Mouse (Mus musculus): ENCODE data around the gene Zmynd15. TPM values are rescaled to one million over a fixed set of nuclear protein-coding genes. Genes with fewer than 3 reads are reported as not detected.

Gene Zmynd15
- polyA plus RNA-seq, 1 experiment from 2014 or later: 0.40 TPM

DNA sequence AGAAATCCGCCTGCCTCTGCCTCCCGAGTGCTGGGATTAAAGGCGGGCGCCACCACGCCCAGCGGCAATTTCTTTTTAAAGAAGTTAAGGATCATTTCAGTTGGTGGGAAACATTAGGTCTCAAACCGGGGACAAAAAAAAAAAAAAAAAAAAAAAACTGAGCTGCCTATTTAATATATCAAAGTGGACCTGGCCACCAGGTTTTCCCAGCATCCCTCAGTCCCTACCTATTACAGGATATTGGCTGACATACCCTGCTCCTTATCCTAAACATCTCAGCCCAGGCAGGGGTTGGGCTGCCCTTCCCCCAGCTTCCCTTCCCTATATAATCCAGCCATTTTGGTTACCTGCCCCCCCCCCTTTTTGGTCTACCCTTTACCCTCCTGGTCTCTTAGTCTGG is 52.6 kb downstream of the Zmynd15 start:
- Histone ChIP-seq H3K27ac (no peak overlapping the region), H3K4me3 (replicated peaks) (no peak overlapping the region), H3K4me2 (replicated peaks) (no peak overlapping the region), H3K9ac (replicated peaks) (no peak overlapping the region), H3K27me3 (no peaks in the 10 kb centered on the region; the same call in 1 of the 2 replicates), H3K9me3 (no peaks in the 10 kb centered on the region), H3K4me1 (replicated peaks) (peaks cover 4% of the 10 kb centered on the region), H3K36me3 (no peaks in the 10 kb centered on the region)
- ATAC-seq: no peak
- WGBS: 86% methylated on average over 7 of the region's 7 CpGs

DNA sequence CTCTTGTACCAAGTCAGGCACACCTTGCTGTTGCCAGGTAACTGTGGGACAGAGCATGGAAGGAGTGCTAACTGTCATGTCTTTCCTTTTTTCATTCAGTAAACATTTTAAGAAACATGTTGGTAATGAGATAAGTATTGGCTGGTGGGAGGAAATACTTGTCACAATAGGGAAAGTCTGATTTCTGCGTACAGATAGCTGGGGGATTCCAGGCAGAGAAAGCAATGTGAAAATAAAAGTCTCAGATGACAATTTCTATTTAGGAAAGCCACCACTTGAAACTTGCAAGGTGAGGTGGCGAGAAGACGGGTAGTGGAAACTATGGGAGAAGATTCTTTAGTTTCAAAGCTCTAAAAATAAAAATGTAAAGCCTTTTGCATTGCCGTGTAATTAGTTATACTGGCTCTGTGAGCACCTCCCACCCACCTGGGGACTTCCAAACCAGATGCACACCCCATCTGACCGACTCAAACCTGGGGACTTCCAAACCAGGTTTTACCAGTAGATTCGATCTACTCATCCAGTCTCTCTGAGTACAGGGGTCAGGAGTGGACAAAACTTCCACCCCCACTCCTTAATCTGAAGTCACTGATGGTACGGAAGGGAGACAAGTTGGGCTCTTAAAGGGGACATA is 53.6 kb downstream of the Zmynd15 start:
- H3K4me1 ChIP-seq (replicated peaks): peaks cover 4% of the 10 kb centered on the region
- no peaks in the 10 kb centered on the region for H3K36me3 ChIP-seq

DNA sequence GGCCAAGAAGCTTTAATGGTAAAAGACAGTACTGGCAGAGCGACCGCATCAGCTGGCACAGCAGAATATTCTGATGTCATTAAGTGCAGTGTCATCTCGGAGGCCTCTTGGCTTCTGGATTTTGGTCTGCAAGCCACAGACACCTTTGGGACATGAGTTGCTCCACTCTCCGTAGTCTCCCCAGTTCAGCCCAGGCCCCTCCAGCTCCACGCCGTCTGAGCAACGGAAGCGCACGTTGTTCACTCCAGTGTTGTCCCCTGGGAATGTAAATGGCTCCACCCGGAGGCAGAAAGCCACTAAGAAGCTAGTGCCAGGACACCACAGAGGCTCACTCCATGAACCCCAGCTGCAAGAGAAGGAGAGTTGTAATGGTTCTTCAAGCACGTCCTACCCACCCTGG is 54.3 kb downstream of the Zmynd15 start:
- Histone ChIP-seq H3K27me3 (no peaks in the 10 kb centered on the region; the same call in 1 of the 2 replicates), H3K4me3 (replicated peaks) (no peak overlapping the region), H3K4me1 (replicated peaks) (peaks cover 4% of the 10 kb centered on the region), H3K36me3 (no peaks in the 10 kb centered on the region), H3K9ac (replicated peaks) (no peak overlapping the region), H3K27ac (no peak overlapping the region), H3K9me3 (no peaks in the 10 kb centered on the region), H3K4me2 (replicated peaks) (no peak overlapping the region)
- no peak for ATAC-seq
- 55% methylated on average over 11 of the region's 11 CpGs for WGBS

More for the DNA sequence above, 53.6 kb downstream of the Zmynd15 start:
- Histone ChIP-seq H3K4me2 (replicated peaks) (no peak overlapping the region), H3K27ac (no peak overlapping the region), H3K9ac (replicated peaks) (no peak overlapping the region), H3K4me3 (replicated peaks) (no peak overlapping the region), H3K27me3 (no peaks in the 10 kb centered on the region; the same call in 1 of the 2 replicates), H3K9me3 (no peaks in the 10 kb centered on the region)
- WGBS: 81% methylated on average over 7 of the region's 7 CpGs
- no peak for ATAC-seq

DNA sequence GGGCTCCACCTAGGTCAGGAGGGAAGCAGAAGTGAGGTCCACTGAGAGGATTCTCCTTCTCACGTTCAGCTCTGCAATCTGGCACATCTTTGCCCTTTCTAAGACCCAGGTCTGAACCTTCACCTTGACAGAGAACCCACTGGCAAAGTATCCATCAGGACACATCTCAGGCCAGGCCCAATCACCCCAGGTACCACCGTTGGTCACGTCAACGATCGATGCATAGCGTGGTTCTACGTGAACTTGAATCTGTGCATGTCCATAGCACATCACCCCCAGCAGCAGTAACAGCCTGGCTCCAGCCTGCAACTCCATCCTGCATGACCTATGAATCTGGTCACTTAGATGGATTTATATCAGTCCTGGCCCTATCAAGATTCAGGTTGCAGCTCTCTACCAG is 55.1 kb downstream of the Zmynd15 start, which contains the start of gene Vmo1:
Gene Vmo1 (minus strand): TSS at position 329 of the 400 bp plus-strand sequence.
- WGBS: 88% methylated on average over 7 of the region's 7 CpGs
- Histone ChIP-seq H3K4me3 (replicated peaks) (no peak within 1 kb of the TSS), H3K27me3 (no peaks in the 10 kb centered on the region; the same call in 1 of the 2 replicates), H3K4me2 (replicated peaks) (no peak within 1 kb of the TSS), H3K4me1 (replicated peaks) (peaks cover 4% of the 10 kb centered on the region), H3K9me3 (no peaks in the 10 kb centered on the region), H3K9ac (replicated peaks) (no peak within 1 kb of the TSS; the same call in 1 of the 2 replicates), H3K36me3 (no peaks in the 10 kb centered on the region), H3K27ac (no peak within 1 kb of the TSS)
- no peak for ATAC-seq

Small RNA genes lying within 50 kb of the gene (microRNA-seq; reads per million reads assigned to microRNA genes)
- not detected for gene Mir7115

Other genes with a start within 250 kb of the Zmynd15 start
- gene Slc16a11, start 246.7 kb upstream of the Zmynd15 start, polyA plus RNA-seq (2015; fragmentation: Nextera tagmentation; extraction: Ambion mirVana): 1.9 and 2.4 TPM in 2 replicates
- 17.7 and 18.7 TPM in 2 replicates for gene Slc16a13, start 238.4 kb upstream of the Zmynd15 start, polyA plus RNA-seq (2015; fragmentation: Nextera tagmentation; extraction: Ambion mirVana)
- gene Bcl6b, start 229.6 kb upstream of the Zmynd15 start, polyA plus RNA-seq (2015; fragmentation: Nextera tagmentation; extraction: Ambion mirVana): 3.9 and 4.3 TPM in 2 replicates
- gene 0610010K14Rik, start 221.5 kb upstream of the Zmynd15 start, polyA plus RNA-seq (2015; fragmentation: Nextera tagmentation; extraction: Ambion mirVana): 193 and 201 TPM in 2 replicates
- gene Gm21988, start 219.6 kb upstream of the Zmynd15 start, polyA plus RNA-seq (2015; fragmentation: Nextera tagmentation; extraction: Ambion mirVana): 15.0 and 15.8 TPM in 2 replicates
- 289 and 304 TPM in 2 replicates for gene Rnasek, start 219.6 kb upstream of the Zmynd15 start, polyA plus RNA-seq (2015; fragmentation: Nextera tagmentation; extraction: Ambion mirVana)
- gene Alox12, start 204.1 kb upstream of the Zmynd15 start, polyA plus RNA-seq (2015; fragmentation: Nextera tagmentation; extraction: Ambion mirVana): 0.57 and 1.2 TPM in 2 replicates
- gene Alox12e, start 136.8 kb upstream of the Zmynd15 start, polyA plus RNA-seq (2015; fragmentation: Nextera tagmentation; extraction: Ambion mirVana): 0.07 TPM in 1 of 2 replicates, not detected in the other
- gene Alox15, start 107.4 kb upstream of the Zmynd15 start, polyA plus RNA-seq (2015; fragmentation: Nextera tagmentation; extraction: Ambion mirVana): not detected in 2 replicates
- 33.9 and 34.1 TPM in 2 replicates for gene Pelp1, start 49.4 kb upstream of the Zmynd15 start, polyA plus RNA-seq (2015; fragmentation: Nextera tagmentation; extraction: Ambion mirVana)
- gene Arrb2, start 26.8 kb upstream of the Zmynd15 start, polyA plus RNA-seq (2015; fragmentation: Nextera tagmentation; extraction: Ambion mirVana): 44.8 and 45.5 TPM in 2 replicates
- gene Med11, start 7.5 kb upstream of the Zmynd15 start, polyA plus RNA-seq (2015; fragmentation: Nextera tagmentation; extraction: Ambion mirVana): 41.9 and 43.6 TPM in 2 replicates
- 1.4 and 1.6 TPM in 2 replicates for gene Cxcl16, start 551 bp downstream of the Zmynd15 start, polyA plus RNA-seq (2015; fragmentation: Nextera tagmentation; extraction: Ambion mirVana)
- 0.54 and 1.2 TPM in 2 replicates for gene Tm4sf5, start 45.8 kb downstream of the Zmynd15 start, polyA plus RNA-seq (2015; fragmentation: Nextera tagmentation; extraction: Ambion mirVana)
- not detected in 2 replicates for gene Vmo1, start 55.2 kb downstream of the Zmynd15 start, polyA plus RNA-seq (2015; fragmentation: Nextera tagmentation; extraction: Ambion mirVana)
- 0.35 and 0.42 TPM in 2 replicates for gene Gltpd2, start 59.8 kb downstream of the Zmynd15 start, polyA plus RNA-seq (2015; fragmentation: Nextera tagmentation; extraction: Ambion mirVana)
- 827 and 844 TPM in 2 replicates for gene Psmb6, start 65.9 kb downstream of the Zmynd15 start, polyA plus RNA-seq (2015; fragmentation: Nextera tagmentation; extraction: Ambion mirVana)
- gene Gm40193, start 73.5 kb downstream of the Zmynd15 start, polyA plus RNA-seq (2015; fragmentation: Nextera tagmentation; extraction: Ambion mirVana): not detected in 2 replicates
- 5.2 and 6.5 TPM in 2 replicates for gene Pld2, start 80.6 kb downstream of the Zmynd15 start, polyA plus RNA-seq (2015; fragmentation: Nextera tagmentation; extraction: Ambion mirVana)
- 10.7 and 14.2 TPM in 2 replicates for gene Mink1, start 103.4 kb downstream of the Zmynd15 start, polyA plus RNA-seq (2015; fragmentation: Nextera tagmentation; extraction: Ambion mirVana)
- not detected in 2 replicates for gene 4930544D05Rik, start 156.4 kb downstream of the Zmynd15 start, polyA plus RNA-seq (2015; fragmentation: Nextera tagmentation; extraction: Ambion mirVana)
- gene Chrne, start 159.8 kb downstream of the Zmynd15 start, polyA plus RNA-seq (2015; fragmentation: Nextera tagmentation; extraction: Ambion mirVana): not detected in 2 replicates
- 0.17 and 0.26 TPM in 2 replicates for gene Gp1ba, start 179.7 kb downstream of the Zmynd15 start, polyA plus RNA-seq (2015; fragmentation: Nextera tagmentation; extraction: Ambion mirVana)
- gene Rnf167, start 187.8 kb downstream of the Zmynd15 start, polyA plus RNA-seq (2015; fragmentation: Nextera tagmentation; extraction: Ambion mirVana): 111 and 113 TPM in 2 replicates
- gene Slc25a11, start 188.0 kb downstream of the Zmynd15 start, polyA plus RNA-seq (2015; fragmentation: Nextera tagmentation; extraction: Ambion mirVana): 169 and 170 TPM in 2 replicates
- 785 and 825 TPM in 2 replicates for gene Pfn1, start 195.2 kb downstream of the Zmynd15 start, polyA plus RNA-seq (2015; fragmentation: Nextera tagmentation; extraction: Ambion mirVana)
- gene Eno3, start 197.8 kb downstream of the Zmynd15 start, polyA plus RNA-seq (2015; fragmentation: Nextera tagmentation; extraction: Ambion mirVana): 8.0 and 9.5 TPM in 2 replicates
- 180 and 181 TPM in 2 replicates for gene Spag7, start 210.0 kb downstream of the Zmynd15 start, polyA plus RNA-seq (2015; fragmentation: Nextera tagmentation; extraction: Ambion mirVana)
- gene Camta2, start 228.7 kb downstream of the Zmynd15 start, polyA plus RNA-seq (2015; fragmentation: Nextera tagmentation; extraction: Ambion mirVana): 15.3 and 16.4 TPM in 2 replicates
- gene Inca1, start 240.7 kb downstream of the Zmynd15 start, polyA plus RNA-seq (2015; fragmentation: Nextera tagmentation; extraction: Ambion mirVana): 0.94 and 1.8 TPM in 2 replicates
- 1.4 and 2.1 TPM in 2 replicates for gene Kif1c, start 241.1 kb downstream of the Zmynd15 start, polyA plus RNA-seq (2015; fragmentation: Nextera tagmentation; extraction: Ambion mirVana)

Measured in midbrain, embryonic 13.5 days (tissue).